Mouse (Mus musculus) G1E (cell line): ENCODE data around the gene AI467606. TPM values are rescaled to one million over a fixed set of nuclear protein-coding genes. Genes with fewer than 3 reads are reported as not detected.
A peak's percentile ranks its signal among the peaks of the same experiment; 100 is the strongest.

Experiments used
- ATAC-seq: 2 replicates; pipeline ENCODE4 v1.8.0; 2016; ENCODE audit warnings: mild to moderate bottlenecking; ENCODE audit not compliant: insufficient number of reproducible peaks, poor library complexity, low FRiP score, severe bottlenecking; ENCODE audit errors: extremely low read depth
- DNase-seq: peaks from one replicate; pipeline ENCODE4 v3.0.0; 2012; ENCODE audit warnings: low spot score
- H3K27me3 ChIP-seq: 2 replicates; pipeline ENCODE4 v1.6.1; 2012; ENCODE audit warnings: mild to moderate bottlenecking, low read length, inconsistent platforms; ENCODE audit not compliant: insufficient read depth
- H3K36me3 ChIP-seq: replicated peaks from 2 replicates; pipeline ENCODE3; 2012; ENCODE audit warnings: mild to moderate bottlenecking, inconsistent platforms
- H3K4me1 ChIP-seq: 2 replicates; pipeline ENCODE4 v1.6.1; 2012; ENCODE audit warnings: low read depth, low read length, inconsistent platforms, mixed read lengths; ENCODE audit not compliant: insufficient read depth
- H3K4me3 ChIP-seq: 2 replicates; pipeline ENCODE4 v1.5.1; 2012; ENCODE audit warnings: low read depth, mild to moderate bottlenecking, inconsistent platforms, low read length, moderate library complexity, mixed read lengths
- H3K9me3 ChIP-seq: replicated peaks from 2 replicates; pipeline ENCODE4 v1.6.1; 2012; ENCODE audit warnings: inconsistent platforms
- CTCF ChIP-seq: IDR thresholded peaks from 2 replicates; pipeline ENCODE4 v1.5.1; 2012; ENCODE audit warnings: low read depth, low read length, inconsistent platforms, mixed read lengths
- GATA1 ChIP-seq: IDR thresholded peaks from 2 replicates; pipeline ENCODE4 v1.6.1; 2012; ENCODE audit warnings: borderline replicate concordance, low read length, inconsistent platforms, mixed read lengths
- GATA2 ChIP-seq: IDR thresholded peaks from 2 replicates; pipeline ENCODE4 v1.6.1; 2012; ENCODE audit warnings: low read depth, low read length, inconsistent platforms, borderline replicate concordance
- POLR2AphosphoS5 ChIP-seq: IDR thresholded peaks from 2 replicates; pipeline ENCODE4 v1.6.1; 2012; ENCODE audit warnings: low read depth, low read length, inconsistent platforms; ENCODE audit not compliant: insufficient replicate concordance
- TAL1 ChIP-seq: conservative IDR thresholded peaks from 2 replicates; pipeline ENCODE4 v1.6.1; 2012; ENCODE audit warnings: low read depth, low read length, inconsistent platforms, mixed read lengths
- polyA plus RNA-seq: library from polyadenylated mRNA; stranded (reverse); fragments of >175 nt; gene quantifications from 2 replicates; pipeline ENCODE4 v1.2.3, GENCODE M21; 2012
- total RNA-seq, 2 experiments: library from RNA; stranded (forward) in 1 of 2; stranded (reverse) in 1 of 2; fragments of 200-1000 nt in 1 of 2; fragments of >200 nt in 1 of 2; fragmentation: Nextera tagmentation in 1 of 2; gene quantifications; 2 replicates each; pipeline ENCODE4 v1.2.3; 2014 to 2017

Gene AI467606
- total and polyA plus RNA-seq, 3 experiments: 42.1 to 134 (median 42.2) TPM

DNA sequence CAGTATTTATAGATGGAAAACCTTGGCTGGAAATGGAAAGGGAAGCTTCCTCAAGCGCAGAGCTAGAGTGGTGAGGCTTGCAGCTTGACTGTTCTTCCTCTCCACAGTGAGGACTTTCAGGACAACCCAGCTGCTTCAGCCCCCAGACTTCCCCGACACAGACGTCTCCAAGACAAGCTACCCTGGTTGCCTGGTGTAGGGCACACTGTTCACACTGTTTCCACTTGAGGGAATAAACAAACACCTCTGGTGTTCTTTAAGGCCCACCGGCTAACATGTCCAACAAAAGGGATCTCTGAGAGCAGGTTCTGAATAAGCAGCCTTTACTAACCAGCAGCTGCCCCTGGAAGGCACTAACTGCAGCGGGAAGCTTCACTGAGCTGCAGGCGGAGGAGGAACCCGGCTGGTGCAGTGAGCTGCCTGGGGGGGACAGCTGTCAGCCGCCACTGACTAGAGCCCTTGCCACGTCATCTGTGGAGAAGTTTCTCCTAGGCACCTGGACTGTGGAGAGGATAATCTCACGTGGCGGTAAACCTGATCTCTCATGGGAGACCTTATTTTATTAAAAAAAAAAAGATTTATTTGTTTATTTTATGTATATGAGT is 25.3 kb downstream of the AI467606 start:
- ATAC-seq (no peak), DNase-seq (no peak)
- Histone ChIP-seq H3K4me3 (no peak overlapping the region), H3K4me1 (peaks cover 72% of the 10 kb centered on the region), H3K36me3 (peaks cover 73% of the 10 kb centered on the region), H3K27me3 (no peaks in the 10 kb centered on the region), H3K9me3 (no peaks in the 10 kb centered on the region)
- TF ChIP-seq POLR2AphosphoS5 (no peak), GATA1 (no peak), GATA2 (no peak), CTCF (no peak)

DNA sequence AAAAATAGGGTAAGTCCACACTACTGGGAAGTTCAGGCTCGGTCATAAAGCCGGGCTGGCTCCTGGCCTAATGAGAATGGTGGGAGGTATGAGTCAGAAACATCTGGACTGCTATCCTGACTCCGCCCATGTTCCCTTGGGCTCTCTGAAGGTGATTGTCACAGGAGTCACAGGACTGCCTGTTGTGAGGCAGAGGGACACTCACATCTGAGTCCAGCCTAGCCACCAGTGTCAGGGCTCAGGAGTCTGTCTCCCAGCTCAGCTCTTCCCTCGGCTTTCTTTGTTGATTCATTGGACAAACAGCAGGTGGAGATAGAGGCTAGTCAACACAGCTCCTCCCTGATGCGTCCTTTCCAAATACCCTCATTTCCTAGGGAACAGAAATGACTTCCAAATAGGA is 26.8 kb downstream of the AI467606 start:
- H3K36me3 ChIP-seq: peaks cover 75% of the 10 kb centered on the region
- H3K4me3 ChIP-seq: no peak overlapping the region
- no peak for ATAC-seq
- TF ChIP-seq POLR2AphosphoS5 (no peak), TAL1 (no peak)
- no peaks in the 10 kb centered on the region for H3K27me3 ChIP-seq
- no peak for DNase-seq
- peaks cover 65% of the 10 kb centered on the region for H3K4me1 ChIP-seq
- H3K9me3 ChIP-seq: no peaks in the 10 kb centered on the region

DNA sequence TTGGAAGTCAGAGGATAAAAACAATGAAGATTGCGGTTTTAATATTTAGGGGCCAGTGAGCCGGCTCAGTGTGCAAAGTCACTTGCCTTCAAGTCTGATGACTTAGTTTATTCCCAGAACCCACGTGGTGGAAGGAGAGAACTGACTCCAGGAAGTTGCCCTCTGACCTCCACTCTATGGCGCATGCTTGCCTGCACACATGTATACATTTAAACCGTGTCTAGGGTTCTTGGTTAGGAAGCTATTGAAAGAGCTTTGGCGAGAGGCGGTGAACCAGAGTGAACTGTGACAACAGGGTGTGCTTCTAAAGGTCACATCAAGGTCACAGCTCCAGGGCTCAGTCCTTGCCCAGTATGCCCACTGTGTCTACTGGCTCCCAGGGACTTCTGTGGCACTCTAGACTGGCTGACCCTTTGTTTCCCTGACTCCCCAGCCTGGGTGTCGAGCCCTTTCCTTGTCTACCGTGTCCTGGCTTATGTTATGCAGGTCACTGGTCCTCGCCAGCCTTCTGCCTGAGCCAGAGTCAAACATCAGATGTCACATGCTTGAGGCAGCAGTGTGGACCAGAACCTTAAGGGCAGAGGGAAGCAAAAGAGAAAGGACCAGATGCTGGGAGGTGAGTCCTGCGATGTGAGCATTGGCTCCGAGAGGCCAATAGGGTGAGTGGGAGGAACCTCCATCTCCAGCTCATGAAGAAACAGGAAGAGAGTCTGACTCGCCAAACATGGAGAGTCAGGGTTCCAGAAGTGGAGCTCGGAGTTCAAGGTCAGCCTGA is 27.7 kb downstream of the AI467606 start:
- DNase-seq: no peak
- no peak for ATAC-seq
- H3K36me3 ChIP-seq: peaks cover 78% of the 10 kb centered on the region
- H3K9me3 ChIP-seq: no peaks in the 10 kb centered on the region
- no peak overlapping the region for H3K4me3 ChIP-seq
- no peaks in the 10 kb centered on the region for H3K27me3 ChIP-seq
- peaks cover 56% of the 10 kb centered on the region for H3K4me1 ChIP-seq
- TF ChIP-seq CTCF (no peak), TAL1 (no peak), GATA1 (no peak), POLR2AphosphoS5 (no peak), GATA2 (no peak)

GRCm38 (mm10) chr7:127121061-127121910 is 30.1 kb downstream of the AI467606 start:
- H3K9me3 ChIP-seq: peaks cover 7% of the 10 kb centered on the region
- DNase-seq: no peak
- peaks cover 39% of the 10 kb centered on the region for H3K4me1 ChIP-seq
- no peak overlapping the region for H3K4me3 ChIP-seq
- TF ChIP-seq POLR2AphosphoS5: no peak
- TF ChIP-seq CTCF: no peak
- no peak for TF ChIP-seq TAL1
- no peak for TF ChIP-seq GATA1
- TF ChIP-seq GATA2: no peak
- no peaks in the 10 kb centered on the region for H3K27me3 ChIP-seq
- H3K36me3 ChIP-seq: peaks cover 75% of the 10 kb centered on the region
- no peak for ATAC-seq

DNA sequence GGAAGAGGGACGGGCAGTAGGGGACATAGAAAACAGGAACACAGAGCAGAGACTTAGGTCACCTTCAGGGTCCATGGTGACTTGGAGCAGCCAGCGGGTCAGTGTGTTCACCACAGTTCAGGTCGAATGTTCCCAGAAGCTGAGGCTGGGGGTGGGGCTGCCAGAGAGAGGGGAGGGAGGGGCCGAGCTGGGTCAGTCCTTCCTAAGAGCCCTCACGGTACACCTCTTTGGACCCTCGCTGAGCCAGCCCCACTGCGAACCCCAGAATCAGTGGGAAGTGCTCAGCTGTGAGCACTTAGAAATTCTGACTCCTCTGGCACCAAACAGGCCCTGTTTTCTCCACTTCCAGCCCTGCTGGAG is 30.7 kb downstream of the AI467606 start, which contains the start of gene Qprt:
Qprt (minus strand) TSS at position 316 of the 360 bp plus-strand sequence.
- DNase-seq (no peak), ATAC-seq (no peak)
- Histone ChIP-seq H3K4me3 (no peak within 1 kb of the TSS), H3K4me1 (peaks cover 36% of the 10 kb centered on the region), H3K27me3 (no peaks in the 10 kb centered on the region), H3K9me3 (peaks cover 7% of the 10 kb centered on the region), H3K36me3 (peaks cover 76% of the 10 kb centered on the region)
- TF ChIP-seq GATA2 (no peak), TAL1 (no peak), CTCF (no peak), POLR2AphosphoS5 (no peak), GATA1 (no peak)

DNA sequence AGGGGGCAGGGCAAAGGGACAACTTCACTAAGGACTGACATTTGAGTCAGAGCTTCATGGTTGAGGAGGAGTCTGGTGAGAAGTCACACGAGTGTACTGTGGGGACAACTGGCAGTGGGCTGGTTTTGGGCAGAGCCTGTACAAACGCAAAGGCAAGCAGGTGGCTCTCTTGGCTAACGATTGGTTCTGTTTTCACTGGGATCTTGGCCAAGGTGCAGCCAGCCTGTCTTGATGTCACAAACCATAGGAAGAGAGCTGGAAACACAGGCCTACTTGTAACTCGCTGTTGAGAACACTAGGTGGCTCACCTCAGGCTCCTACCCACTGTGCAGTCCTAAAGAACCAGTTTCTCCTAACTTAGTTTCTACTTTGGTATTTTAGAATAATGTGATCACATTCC is 38.5 kb downstream of the AI467606 start:
- ATAC-seq (peak; percentile 45; the same call in 1 of the 2 replicates), DNase-seq (no peak)
- Histone ChIP-seq H3K9me3 (peaks cover 2% of the 10 kb centered on the region), H3K4me1 (peaks cover 56% of the 10 kb centered on the region), H3K36me3 (peaks cover 83% of the 10 kb centered on the region), H3K4me3 (no peak overlapping the region), H3K27me3 (no peaks in the 10 kb centered on the region)
- TF ChIP-seq GATA1: no peak
- TF ChIP-seq CTCF: peak; percentile 42; the same call in 1 of the 2 replicates
